Mouse (Mus musculus): ENCODE data around the gene Ssxb2. TPM values are rescaled to one million over a fixed set of nuclear protein-coding genes. Genes with fewer than 3 reads are reported as not detected.
"Not testable (repeated sequence)": the region's sequence is repeated elsewhere in the genome, so short reads cannot be mapped to it uniquely, and the experiment has no call there.

Ssxb2 gene
- not detected in 2 replicates for polyA plus RNA-seq (2015; fragmentation: Nextera tagmentation; extraction: Ambion mirVana)

DNA sequence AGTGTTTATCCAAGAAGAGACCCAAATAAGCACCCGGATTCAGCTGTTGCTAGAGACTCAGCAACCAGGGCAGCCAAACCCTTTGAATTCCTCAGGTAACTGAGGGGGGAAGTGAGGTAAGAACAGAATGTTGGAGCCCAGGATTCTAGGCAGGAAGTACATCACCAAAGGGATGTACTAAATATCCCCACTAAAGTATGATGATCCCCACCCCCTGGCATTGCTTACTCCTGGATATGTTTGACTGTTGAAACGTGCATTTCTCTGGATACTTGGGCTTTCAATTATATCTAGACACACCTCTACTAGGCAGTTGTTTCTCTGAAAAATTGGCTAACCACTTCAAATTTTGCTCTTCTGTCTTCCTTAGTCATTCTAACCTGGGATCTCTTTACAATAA, at the start of gene Ssxb2:
Gene Ssxb2, minus strand, starts transcription at position 101 of the 400 bp plus-strand sequence.
- not testable (repeated sequence) for H3K36me3 ChIP-seq (ENCODE audit: insufficient read depth, low read length); H3K9me3 ChIP-seq (replicated peaks; ENCODE audit: low read length); H3K4me3 ChIP-seq (replicated peaks; ENCODE audit: low read depth, low read length); H3K27ac ChIP-seq; ATAC-seq (replicated peaks; ENCODE audit: low FRiP score, low read depth); H3K27me3 ChIP-seq (ENCODE audit: insufficient read depth, low read length); H3K9ac ChIP-seq (ENCODE audit: low read depth, low read length); H3K4me1 ChIP-seq (replicated peaks; ENCODE audit: insufficient read depth, low read length); H3K4me2 ChIP-seq (ENCODE audit: low read length); DNase-seq (ENCODE audit: low spot score)
- WGBS: 55% methylated on average over 2 of the region's 2 CpGs

DNA sequence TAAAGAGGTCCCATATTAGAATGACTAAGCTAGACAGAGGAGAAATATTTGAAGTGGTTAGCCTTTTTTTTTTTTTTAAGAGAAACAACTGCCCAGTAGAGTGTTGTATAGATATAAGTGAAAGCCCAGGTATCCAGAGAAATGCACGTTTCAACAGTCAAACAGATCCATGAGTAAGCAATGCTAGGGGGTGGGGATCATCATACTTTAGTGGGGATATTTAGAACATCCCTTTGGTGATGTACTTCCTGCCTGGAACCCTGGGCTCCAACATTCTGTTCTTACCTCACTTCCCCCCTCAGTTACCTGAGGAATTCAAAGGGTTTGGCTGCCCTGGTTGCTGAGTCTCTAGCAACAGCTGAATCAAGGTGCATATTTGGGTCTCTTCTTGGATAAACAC, 48.5 kb downstream of the Ssxb2 start, which contains the start of gene Ssxb1:
Gene Ssxb1, plus strand, starts transcription at position 301 of the 400 bp plus-strand sequence.
- WGBS: 35% methylated on average over 1 of the region's 1 CpGs
- H3K9ac ChIP-seq (ENCODE audit: low read depth, low read length); H3K4me2 ChIP-seq (ENCODE audit: low read length); H3K9me3 ChIP-seq (replicated peaks; ENCODE audit: low read length); H3K27me3 ChIP-seq (ENCODE audit: insufficient read depth, low read length); H3K27ac ChIP-seq; DNase-seq (ENCODE audit: low spot score); H3K4me1 ChIP-seq (replicated peaks; ENCODE audit: insufficient read depth, low read length); H3K36me3 ChIP-seq (ENCODE audit: insufficient read depth, low read length); H3K4me3 ChIP-seq (replicated peaks; ENCODE audit: low read depth, low read length); ATAC-seq (replicated peaks; ENCODE audit: low FRiP score, low read depth): not testable (repeated sequence)

Other genes starting within 250 kb of the Ssxb2 start
- gene Ftsj1, start 209.3 kb downstream of the Ssxb2 start, polyA plus RNA-seq (2015; fragmentation: Nextera tagmentation; extraction: Ambion mirVana): 27.7 and 29.2 TPM in 2 replicates
- gene Slc38a5, start 190.6 kb downstream of the Ssxb2 start, polyA plus RNA-seq (2015; fragmentation: Nextera tagmentation; extraction: Ambion mirVana): 0.42 and 0.93 TPM in 2 replicates
- not detected in 2 replicates for gene Ssxb10, start 134.3 kb downstream of the Ssxb2 start, polyA plus RNA-seq (2015; fragmentation: Nextera tagmentation; extraction: Ambion mirVana)
- gene Ssxb9, start 94.7 kb downstream of the Ssxb2 start, polyA plus RNA-seq (2015; fragmentation: Nextera tagmentation; extraction: Ambion mirVana): not detected in 2 replicates
- not detected in 2 replicates for gene Ssxb1, start 48.4 kb downstream of the Ssxb2 start, polyA plus RNA-seq (2015; fragmentation: Nextera tagmentation; extraction: Ambion mirVana)
- not detected in 2 replicates for gene Gm14459, start 63.2 kb upstream of the Ssxb2 start, polyA plus RNA-seq (2015; fragmentation: Nextera tagmentation; extraction: Ambion mirVana)
- not detected in 2 replicates for gene Ssxb6, start 86.5 kb upstream of the Ssxb2 start, polyA plus RNA-seq (2015; fragmentation: Nextera tagmentation; extraction: Ambion mirVana)
- gene Ssxb3, start 130.1 kb upstream of the Ssxb2 start, polyA plus RNA-seq (2015; fragmentation: Nextera tagmentation; extraction: Ambion mirVana): not detected in 2 replicates
- not detected in 2 replicates for gene Ssxb8, start 229.1 kb upstream of the Ssxb2 start, polyA plus RNA-seq (2015; fragmentation: Nextera tagmentation; extraction: Ambion mirVana)